Mouse (Mus musculus): Measurements from ENCODE around the gene Hoxa5.

Gene Hoxa5

DNA sequence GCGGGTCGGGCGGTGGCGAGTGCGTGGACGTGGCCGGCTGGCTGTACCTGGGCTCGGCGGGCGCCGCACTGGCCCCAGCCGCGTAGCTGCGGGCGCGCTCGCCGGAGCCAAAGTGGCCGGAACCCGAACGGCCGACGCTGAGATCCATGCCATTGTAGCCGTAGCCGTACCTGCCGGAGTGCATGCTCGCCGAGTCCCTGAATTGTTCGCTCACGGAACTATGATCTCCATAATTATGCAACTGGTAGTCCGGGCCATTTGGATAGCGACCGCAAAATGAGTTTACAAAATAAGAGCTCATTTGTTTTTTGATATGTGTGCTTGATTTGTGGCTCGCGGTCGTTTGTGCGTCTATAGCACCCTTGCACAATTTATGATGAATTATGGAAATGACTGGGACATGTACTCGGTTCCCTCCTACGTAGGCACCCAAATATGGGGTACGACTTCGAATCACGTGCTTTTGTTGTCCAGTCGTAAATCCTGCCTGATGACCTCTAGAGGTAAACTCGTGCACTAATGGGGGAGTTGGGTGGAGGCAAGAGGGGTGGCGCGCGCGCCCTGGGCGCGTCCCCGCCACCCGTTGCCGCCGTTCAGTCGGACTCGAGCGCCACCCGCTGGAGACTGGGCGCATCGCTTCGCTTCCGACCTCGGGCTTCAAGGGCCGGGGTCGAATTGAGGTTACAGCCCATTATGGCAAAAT lies at the start of gene Hoxa5:
TSS of gene Hoxa5 (minus strand) at position 538 of the 703 bp plus-strand sequence.
- no peak for DNase-seq (ENCODE audit: low spot score in 2 of 2)

DNA sequence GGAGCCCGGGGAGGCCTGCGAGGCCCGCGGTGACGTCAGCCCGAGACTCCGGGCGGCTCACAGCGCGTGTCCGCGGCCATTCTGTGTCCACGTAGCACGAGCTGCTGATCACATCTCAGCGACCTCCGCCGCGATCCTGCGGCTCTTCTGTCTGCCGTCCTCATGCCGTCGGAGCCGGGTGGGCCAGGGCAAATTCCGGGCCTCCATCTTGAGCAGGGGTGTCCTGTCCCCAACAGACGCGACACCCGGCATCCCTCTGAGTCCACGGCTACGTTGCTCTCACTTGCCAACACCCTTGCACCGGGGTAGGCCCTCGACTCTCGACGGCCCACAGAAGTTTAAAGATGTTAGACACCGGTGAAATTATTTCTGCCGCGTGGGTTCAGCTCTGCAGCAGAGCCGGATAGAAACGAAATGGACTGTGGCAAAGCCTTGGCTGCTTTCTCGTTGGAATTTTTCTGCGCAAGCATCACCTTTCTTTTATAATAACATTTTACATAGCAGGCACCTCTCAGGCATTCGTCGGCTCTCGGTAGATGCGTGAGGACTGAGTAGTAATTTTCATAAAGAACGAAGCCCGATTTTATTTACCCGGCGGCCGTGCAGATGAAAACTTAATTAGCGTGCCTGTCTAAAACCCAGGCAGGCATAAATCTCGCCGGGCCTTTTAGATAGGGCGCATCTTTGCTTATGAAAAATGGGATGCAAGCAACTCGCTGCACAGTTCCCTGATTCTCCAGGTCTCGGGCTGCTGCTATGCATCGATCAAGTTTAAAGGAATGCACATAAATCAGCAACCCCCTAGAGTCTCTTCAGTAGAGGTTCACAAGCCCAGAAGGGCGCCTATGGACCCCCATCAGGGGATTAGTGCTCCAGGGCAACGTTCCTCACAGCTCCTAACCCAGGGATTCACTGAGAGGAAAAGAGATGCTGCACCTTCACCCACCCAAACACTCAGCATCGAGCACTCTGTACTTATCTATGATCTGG lies 49.4 kb upstream of the Hoxa5 start:
- peak in 1 of 2 experiments; percentile 7 for DNase-seq (ENCODE audit: low spot score in 2 of 2)

DNA sequence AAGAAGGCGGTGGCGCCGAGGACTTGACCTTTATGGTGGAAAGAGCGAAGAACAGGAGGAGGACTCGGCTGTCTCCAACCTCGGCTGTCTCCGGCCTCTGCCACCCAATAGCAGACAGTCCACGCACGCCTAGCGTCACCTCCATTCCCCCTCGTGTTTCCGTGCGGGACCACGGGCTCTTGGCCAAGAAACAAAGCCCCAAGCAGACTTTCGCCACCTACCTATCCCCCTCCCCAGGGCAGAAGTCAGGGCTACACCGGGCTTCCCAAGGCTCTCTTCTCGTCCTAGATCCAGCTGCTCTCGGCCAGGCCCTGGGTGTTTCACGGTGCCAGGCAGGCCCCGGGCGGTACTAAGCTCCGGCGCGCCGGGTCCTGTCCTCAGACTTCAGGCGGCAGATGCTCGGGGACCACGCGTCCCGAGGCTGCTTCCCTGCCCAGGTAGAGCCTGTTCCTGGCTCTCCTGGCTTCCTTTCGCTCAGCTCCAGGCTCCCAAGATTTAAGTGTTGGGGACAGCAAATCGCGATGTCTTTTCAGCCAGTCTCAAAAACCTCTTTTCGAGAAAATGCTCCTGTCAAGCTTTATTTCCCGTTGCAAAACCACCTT lies 48.5 kb upstream of the Hoxa5 start:
- peak in 1 of 2 experiments; percentile 6 for DNase-seq (ENCODE audit: low spot score in 2 of 2)

DNA sequence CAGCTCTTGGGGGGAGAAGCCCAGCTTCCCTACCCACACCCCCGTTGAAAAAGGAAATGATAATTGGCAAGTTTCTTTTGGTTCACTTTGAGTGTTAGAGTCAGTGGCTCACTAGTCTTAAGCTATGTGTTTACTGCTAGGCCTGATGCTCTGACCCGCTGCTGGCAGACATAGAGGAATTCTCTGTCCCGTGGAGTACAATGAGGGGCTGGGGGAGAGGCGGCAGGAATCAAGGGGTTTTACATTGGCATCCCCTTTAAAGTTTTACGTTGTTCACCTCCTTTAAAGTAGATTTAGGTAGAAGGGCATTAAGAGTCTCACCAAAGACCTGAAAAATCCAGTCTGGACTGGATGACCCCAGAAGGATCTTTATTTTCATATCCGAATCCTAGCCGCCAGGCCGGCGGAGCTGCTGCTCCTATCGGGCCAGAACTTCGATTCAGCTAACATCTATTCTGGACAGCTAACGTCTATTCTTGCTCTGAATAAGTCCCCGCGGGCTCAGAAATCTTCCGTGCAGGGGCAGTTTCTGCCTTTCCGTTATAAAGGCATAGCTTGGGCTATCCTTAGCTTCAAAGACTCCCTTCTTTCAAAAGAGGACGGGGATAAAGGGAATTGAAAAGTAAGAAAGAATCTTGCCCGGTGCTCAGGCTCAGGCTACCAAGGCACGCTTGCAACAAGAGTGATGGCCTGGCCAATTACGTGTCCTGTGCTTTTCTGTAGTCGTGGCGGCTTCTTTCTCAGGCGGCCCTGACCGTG lies 47.8 kb upstream of the Hoxa5 start:
- DNase-seq (ENCODE audit: low spot score in 2 of 2): peak in 1 of 2 experiments; percentile 1

DNA sequence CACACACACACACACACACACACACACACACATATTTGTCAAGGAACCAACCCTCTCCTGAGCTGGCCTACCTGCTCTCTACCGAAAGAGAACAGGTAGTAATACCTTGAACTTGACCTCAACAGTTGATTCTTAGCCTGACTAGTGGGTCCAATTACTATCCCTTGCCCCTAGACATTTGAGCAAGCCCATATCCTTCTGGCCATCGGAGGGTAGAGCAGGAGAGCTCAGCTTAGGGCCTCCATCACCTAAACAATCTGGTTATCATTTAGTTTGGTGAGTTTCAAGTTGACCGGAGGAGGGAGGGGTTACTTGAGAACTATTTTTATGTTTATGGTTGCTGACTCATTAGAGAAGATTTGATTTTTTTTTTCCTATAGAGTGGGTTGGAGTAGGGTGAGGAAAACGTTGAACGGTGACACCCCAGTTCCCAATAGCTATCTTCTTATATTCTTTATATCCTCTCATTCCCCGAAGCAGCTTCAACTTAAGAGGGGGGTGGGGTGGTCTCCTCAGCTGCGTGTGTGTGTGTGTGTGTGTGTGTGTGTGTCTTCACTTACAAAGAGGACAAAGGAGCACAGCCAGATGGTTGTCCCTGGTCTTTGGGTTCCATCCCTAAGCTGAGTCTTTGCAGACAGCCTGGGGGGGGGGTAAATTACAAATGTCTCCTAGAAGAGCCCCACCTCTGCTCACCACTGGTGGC lies 46.9 kb upstream of the Hoxa5 start:
- peak in 1 of 2 experiments; percentile 1 for DNase-seq (ENCODE audit: low spot score in 2 of 2)

DNA sequence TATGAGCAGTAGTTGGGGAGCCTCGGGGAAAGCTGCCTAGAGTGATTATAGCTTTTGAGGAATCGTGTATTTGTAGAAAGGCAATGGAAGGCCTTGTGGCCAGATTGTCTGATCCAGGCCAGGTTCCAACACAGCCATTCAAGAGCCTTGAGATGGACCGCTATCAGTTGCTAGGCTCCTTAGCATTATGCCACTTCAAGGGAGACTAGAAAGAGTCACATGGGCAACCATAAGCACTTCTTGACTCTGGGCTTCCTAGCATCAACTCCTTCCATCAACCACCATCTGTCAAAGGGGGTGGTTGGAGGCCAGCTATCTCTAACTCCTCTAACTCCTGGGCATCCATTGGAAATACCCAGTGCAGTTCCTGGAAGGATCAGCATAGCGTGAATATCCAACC lies 45.4 kb upstream of the Hoxa5 start:
- DNase-seq (ENCODE audit: low spot score in 2 of 2): peak in 1 of 2 experiments; percentile 1

DNA sequence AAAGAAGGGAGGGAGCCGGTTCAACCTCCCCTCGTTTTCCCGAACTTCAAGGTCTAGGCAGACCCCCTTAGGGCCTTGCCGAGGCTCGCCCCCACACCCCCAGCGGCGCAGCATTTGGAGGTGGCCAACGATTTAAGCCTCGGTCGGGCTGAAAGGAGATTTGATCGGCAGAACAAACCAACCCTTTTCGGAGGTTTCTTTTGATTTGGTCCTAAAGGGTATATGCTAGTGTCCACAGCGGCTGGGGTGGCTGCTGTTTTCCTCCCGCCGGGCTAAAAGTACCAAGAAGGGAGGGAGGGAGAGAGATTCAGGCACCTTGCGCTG lies 45.0 kb upstream of the Hoxa5 start:
- DNase-seq (ENCODE audit: low spot score in 2 of 2): peak in 1 of 2 experiments; percentile 4

DNA sequence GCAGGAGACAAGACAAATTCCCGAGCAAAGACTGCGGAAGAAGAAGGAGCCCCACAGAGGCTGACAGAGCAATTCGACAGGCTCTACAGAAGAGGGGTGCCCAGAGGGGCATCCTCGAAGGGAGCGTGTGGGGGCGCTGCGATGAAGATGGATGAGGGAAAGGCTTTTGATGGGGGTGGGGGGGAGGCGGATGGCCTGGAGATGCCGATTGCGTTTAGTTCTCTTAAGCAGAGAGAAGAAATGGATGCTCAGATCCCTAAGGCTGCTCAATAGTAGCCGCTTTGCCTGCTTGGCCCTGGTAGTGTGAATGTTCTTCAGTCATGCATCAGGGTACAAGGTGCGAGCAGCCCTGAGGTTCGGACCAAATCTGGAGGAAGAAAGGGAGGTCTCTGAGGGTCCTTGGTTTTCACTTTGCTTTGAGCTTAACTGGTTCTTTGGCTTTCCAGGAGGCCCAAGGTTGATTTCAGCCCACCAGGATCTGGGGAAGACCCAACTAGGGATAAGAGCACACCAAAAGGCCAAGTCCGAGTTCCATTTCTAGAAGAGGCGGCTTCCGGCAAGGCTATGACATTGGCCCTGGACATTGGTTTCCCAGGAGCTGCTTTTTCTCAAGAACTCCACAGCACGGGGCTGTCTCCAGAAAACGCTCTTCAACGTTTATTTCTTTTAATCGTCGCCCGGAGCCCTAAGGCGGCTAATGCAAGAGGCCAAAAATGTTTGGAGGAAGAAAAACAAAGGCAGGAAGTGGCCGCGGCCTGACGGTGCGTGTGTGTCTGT lies 44.4 kb upstream of the Hoxa5 start:
- DNase-seq (ENCODE audit: low spot score in 2 of 2): peak in 1 of 2 experiments; percentile 1

DNA sequence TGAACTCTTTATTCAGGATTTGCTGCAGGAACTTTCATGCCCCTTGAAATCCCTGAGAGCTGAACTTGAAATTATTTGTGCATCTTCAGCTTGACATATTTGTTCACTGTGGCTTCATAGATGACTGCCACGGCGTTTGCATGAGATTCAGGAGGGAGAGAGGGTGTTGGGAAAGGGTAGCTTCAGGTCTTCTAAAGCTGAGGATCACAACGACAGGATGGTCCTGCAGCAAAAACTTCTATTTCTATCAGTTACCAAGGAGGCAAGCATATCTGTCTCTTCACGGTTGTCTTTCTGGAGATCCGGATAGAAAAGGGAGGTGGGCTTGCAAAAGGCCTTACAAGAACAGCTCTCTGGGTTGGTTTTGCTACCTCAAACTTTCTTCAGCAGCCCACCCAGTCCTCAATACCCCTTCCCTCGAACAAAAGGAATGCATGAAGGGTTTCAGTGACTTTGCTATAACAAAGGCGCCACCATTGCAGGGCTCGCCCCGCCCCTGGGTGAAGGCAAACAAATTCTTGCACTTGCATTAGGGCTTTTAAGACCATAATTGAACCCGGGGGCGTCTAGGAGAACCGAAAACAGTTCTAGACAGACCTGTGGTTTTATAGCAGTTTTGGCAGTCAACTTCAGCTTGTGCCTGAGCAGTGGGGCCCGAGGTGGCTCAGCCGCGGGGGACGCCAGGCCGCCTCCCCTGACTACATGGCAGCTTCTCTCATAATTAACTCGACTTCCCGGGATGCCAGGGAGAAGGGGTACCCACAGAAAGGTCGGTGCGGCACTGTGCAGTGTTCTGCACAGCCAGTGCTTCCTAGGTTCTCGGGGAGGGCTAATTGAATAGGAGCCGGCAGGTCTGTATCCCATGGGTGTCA lies 43.6 kb upstream of the Hoxa5 start:
- peak in 1 of 2 experiments; percentile 5 for DNase-seq (ENCODE audit: low spot score in 2 of 2)

DNA sequence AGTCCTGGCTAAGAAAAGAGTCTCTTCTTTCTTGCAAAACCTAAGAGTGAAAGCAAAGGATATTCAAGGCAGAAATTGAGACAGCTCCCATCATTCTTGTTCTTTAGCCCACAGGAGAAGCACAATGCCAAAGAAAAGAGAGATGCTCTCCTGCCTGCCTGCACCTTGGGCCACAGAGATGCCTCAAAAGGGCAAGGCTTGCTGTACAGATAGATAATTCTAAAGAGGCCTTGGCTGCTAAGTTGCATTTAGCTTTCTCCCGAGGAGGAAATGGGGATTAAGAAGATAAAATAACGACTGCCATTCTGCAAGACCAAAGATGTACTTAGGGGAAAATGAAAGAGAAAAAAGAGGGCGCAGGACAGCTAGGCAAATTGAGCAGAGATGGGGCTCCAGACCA lies 42.5 kb upstream of the Hoxa5 start:
- no peak for DNase-seq (ENCODE audit: low spot score in 2 of 2)

DNA sequence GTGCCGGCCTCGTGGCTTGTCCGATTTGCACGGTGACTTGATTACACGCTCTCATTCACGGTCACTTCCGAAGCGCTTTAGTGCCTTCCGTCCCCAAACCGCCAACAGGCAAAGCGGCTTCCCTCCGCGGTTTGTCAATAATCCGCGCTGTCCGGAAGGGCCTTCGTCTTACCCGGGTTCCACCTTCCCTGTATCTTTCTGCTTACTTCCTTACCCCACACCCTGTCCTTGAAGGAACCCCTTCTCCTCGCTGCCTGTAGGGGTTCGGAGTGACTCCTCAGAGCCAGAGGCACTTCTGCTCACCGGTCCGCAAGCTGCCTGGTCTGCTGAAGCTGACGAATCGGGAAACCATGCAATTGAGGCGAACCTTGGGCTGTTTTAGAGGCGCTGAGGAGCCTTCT lies 42.0 kb upstream of the Hoxa5 start:
- peak in 1 of 2 experiments; percentile 5 for DNase-seq (ENCODE audit: low spot score in 2 of 2)

DNA sequence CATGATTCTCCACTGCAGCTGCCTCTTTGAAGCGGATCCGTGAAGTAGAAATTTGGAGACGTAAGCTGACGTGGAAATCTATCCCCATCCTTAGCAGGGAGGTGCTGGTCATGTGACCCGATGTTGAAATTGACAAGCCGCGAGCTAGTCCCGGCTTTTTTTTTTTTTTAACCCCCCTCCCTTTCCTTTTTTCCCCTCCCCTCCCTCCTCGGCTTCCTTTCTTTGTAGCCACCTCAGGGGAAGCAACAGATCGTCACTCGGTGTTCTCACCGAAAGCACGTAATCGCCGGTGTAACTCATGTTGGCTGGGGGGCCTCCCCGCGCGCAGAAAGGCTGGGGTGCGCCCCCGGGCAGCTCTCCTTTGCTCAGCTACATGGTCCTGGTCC lies 41.4 kb upstream of the Hoxa5 start, which contains the start of gene Hoxa11:
TSS of gene Hoxa11 (minus strand) at position 54 of the 386 bp plus-strand sequence.
- DNase-seq (ENCODE audit: low spot score in 2 of 2): no peak

DNA sequence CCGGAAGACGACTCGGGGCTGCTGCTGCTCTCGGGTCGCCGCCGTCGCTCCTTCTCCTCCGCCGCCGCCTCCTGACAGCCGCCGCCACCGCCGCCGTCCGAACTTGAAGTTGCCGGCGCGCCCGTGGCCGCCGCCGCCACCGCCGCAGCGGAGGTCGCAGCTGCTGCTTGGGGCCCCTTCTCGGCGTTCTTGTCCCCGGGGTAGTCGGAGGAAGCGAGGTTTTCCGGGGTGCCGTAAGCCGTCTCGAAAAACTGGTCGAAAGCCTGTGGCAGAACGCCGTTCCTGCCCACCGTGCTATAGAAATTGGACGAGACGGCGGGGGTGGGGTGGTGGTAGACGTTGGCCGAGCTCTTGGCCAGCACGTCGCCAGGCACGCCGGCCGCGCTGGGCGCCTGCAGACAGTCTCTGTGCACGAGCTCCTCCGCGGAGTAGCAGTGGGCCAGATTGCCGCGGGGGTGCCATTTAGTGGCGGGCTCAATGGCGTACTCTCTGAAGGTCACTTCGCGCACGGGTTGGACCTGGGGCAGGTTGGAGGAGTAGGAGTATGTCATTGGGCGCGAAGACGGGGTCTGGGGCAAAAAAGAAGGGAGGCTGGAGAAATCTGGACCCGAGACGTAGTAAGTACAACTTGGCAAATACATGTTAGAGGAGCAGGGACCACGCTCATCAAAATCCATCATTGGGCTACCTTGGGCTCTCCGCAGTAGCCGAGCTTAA lies 40.8 kb upstream of the Hoxa5 start:
- peak in 1 of 2 experiments; percentile 6 for DNase-seq (ENCODE audit: low spot score in 2 of 2)

DNA sequence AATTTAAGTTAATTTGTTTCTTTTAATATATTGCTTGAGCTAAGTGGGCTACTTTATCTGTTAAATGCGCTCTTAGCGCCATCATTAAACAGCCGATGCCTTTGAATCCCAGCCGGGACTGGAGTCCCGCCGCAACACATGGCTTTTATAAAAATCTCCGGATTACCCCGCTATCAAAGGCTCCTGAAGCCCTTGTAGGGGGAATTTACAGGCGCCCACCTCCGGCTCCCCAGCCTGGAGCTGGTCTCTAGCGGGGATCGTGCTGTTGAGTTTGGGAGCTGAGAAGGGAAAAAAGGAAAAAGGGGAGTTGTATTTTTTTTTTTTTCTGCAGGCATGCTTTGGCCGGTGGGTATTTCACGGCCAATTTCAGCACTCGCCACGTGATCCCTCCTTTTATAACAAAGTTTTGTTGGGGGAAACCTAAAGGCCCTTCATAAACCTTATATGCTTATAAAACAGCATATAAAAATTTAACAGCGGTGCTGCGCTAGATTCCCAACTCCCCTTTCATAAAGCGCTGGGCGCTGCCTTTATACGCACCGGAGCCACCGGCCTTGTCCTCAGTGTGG lies 40.2 kb upstream of the Hoxa5 start:
- no peak for DNase-seq (ENCODE audit: low spot score in 2 of 2)

DNA sequence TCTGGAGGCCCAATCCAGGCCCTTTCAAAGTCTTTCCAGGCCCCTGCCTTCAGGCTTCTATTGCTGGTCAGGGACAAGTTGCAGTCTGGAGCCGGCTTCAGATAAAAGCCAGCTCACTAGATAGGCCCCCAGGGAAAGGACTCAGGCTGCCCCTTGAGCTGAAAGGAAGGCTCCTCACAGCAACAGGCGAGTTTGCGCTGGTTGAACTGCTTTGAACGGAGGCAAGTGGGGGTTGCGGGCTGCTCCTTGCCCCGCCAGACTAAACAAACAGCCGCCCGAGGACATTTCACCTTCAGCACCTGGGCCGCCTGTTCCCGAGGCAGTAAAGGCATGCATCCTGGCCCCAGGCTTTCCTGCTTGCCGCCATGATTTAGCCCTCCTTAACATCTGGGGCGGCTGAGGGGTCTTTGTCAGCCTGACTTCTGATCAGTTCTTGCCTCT lies 39.3 kb upstream of the Hoxa5 start:
- DNase-seq (ENCODE audit: low spot score in 2 of 2): peak in 1 of 2 experiments; percentile 3

DNA sequence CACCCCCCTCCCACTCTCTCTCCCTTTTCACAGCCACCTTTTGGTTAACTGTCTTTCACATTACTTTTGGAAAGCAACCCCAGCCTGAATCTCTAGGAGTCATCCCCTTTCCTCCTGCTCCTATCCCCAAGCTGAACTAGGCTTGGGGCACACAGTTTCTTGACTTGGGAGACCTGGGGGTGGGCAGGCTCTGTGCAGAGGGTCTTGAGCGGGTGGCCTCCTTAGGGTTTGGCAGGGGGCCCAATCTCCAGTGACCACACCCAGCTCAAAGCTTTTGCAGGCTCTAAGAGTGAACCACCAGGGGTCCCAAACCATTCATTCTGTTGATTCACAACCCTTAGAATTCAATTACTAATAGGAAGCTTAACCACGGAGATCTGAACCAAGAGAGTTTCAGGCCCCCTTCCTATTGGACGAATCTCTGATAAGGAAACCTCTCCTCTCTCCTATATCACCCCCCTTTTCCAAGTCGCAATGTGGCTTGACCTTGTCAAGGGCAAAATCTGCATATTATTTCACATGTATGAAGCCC lies 38.5 kb upstream of the Hoxa5 start:
- DNase-seq (ENCODE audit: low spot score in 2 of 2): peak in 1 of 2 experiments; percentile 1

DNA sequence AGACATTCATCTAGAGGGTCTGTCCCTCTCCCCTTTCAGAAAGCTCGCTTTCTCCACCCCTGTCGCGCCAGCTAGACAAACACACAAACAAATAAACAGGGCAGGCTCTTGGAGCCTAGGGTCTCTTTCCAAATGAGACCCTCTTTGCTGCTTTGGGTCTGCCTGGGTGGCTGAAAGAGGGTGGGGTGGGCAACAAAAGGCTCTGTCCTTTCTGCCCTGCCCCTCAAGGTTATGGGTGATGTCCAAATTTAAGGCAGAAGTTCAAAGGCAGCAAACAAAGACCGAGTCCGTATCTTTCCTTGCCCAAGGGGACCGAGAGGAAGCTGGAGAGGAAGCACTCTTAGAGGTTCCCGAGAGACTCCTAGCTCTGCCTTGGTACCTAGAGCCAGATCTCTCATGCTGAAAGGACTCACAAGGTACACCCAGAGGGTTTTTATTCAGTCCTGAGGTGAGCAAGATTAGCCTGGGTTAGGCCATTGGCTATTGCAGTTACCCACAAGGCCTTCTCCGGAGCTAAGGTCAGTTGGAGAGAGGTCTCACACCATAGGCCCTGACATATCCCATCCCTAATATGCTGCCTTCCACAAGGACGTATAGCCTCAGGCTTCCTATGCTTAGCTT lies 36.7 kb upstream of the Hoxa5 start:
- DNase-seq (ENCODE audit: low spot score in 2 of 2): peak in 1 of 2 experiments; percentile 2

All from spleen, postnatal 14 days (tissue).